Mouse (Mus musculus): ENCODE measurements around the gene Bcas1.

DNA sequence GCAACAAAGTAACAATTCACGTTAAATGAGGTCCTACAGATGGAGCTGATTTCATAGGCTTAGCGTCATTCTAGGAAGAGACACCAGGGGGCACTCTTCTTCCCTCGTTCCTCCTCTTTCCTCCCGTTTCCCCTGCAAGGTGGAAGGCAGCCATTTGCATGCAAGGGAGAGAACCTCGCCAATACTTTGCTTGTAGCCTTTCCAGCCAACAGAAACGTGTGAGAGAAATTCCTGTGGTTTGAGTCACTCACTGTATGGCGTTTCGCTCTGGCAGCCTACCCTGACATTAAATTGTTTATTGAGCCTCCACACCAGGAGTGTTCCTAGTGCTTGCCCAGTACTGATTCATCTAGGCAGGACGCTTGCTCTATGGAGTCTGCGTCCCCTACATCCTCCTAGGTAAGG, 72.7 kb downstream of the Bcas1 start:
- TF ChIP-seq MYOD1 (IDR thresholded peaks at IDR 0.05; ENCODE audit: control insufficient read depth in 1 of 3, insufficient read length in 2 of 3, low read depth in 2 of 3) (no peak), MYOG (IDR thresholded peaks at IDR 0.05; ENCODE audit: control insufficient read depth in 1 of 3, insufficient read depth in 1 of 3, insufficient read length in 2 of 3, low read depth in 2 of 3) (no peak), POLR2AphosphoS2 (IDR thresholded peaks at IDR 0.05; ENCODE audit: insufficient read length, low read depth) (no peak), TCF12 (IDR thresholded peaks at IDR 0.05; ENCODE audit: insufficient read depth, poor library complexity, severe bottlenecking) (no peak), USF1 (IDR thresholded peaks at IDR 0.05; ENCODE audit: low read depth) (no peak), POLR2A (IDR thresholded peaks at IDR 0.05; ENCODE audit: insufficient read length, low read depth) (no peak)

Data from myocyte (in vitro differentiated cells).